ENCODE assay signal across 15 mouse cellular contexts in genomic region chr7:24853695-24854094, GRCm38 (mm10). TPM values are rescaled to one million over a fixed set of nuclear protein-coding genes. Genes with fewer than 3 reads are reported as not detected.
A peak's percentile ranks its signal among the peaks of the same experiment; 100 is the strongest.
DNase-seq lines count a peak whose midpoint lies in the region; ATAC-seq and TF ChIP-seq lines count a peak whose summit lies in the region.
"Had no signal": no experiment of that assay in that cellular context is flagged by ENCODE, and none has a peak within 500 bp of the region (broad histone marks: within the 10 kb centered on the region; RNA-seq: fewer than 3 reads in every experiment).

No protein-coding gene starts in this region.

- no peak overlapping the region for H3K9ac ChIP-seq in hindbrain, embryonic 12.5 days
- H3K9ac ChIP-seq in hindbrain, embryonic 14.5 days = no peak overlapping the region
- peak overlapping the region; percentile 24 for H3K9ac ChIP-seq in limb, embryonic 12.5 days (replicated peaks)

- no peak for TF ChIP-seq CTCF in E14TG2a.4 (conservative IDR thresholded peaks at IDR 0.05; ENCODE audit: low read length)

- 45% methylated on average over 7 of the region's 7 CpGs for WGBS in hindbrain, embryonic 12.5 days
- 45% methylated on average over 7 of the region's 7 CpGs for WGBS in hindbrain, embryonic 14.5 days
- WGBS in limb, embryonic 12.5 days = 33% methylated on average over 7 of the region's 7 CpGs

- no peaks in the 10 kb centered on the region for H3K4me1 ChIP-seq in hindbrain, embryonic 12.5 days
- no peaks in the 10 kb centered on the region for H3K4me1 ChIP-seq in hindbrain, embryonic 14.5 days (replicated peaks; ENCODE audit: control insufficient read depth, insufficient read depth, low read length)
- H3K4me1 ChIP-seq in E14TG2a.4 (replicated peaks; ENCODE audit: low read depth, low read length) = peaks cover 87% of the 10 kb centered on the region
- H3K4me1 ChIP-seq in limb, embryonic 12.5 days (replicated peaks) = no peaks in the 10 kb centered on the region; the same call in 1 of the 2 replicates

- no peak for ATAC-seq in hindbrain, embryonic 12.5 days (ENCODE audit: low FRiP score)
- ATAC-seq in hindbrain, embryonic 14.5 days (ENCODE audit: low FRiP score) = no peak
- no peak for ATAC-seq in limb, embryonic 12.5 days (ENCODE audit: insufficient number of reproducible peaks, insufficient read depth, low FRiP score, low TSS enrichment, low read depth)

- no peak overlapping the region for H3K27ac ChIP-seq in hindbrain, embryonic 12.5 days
- no peak overlapping the region for H3K27ac ChIP-seq in hindbrain, embryonic 14.5 days
- peak overlapping the region; percentile 56; the same call in 1 of the 2 replicates for H3K27ac ChIP-seq in limb, embryonic 12.5 days
- H3K27ac ChIP-seq: gastrocnemius, adult 2 months had no signal

- DNase-seq in hindbrain, embryonic 14.5 days (ENCODE audit: low spot score) = no peak
- peak; percentile 58 for DNase-seq in MEL-GATA-1-ER (ENCODE audit: extremely low read depth, low read depth)
- no peak for DNase-seq in cerebellum, postnatal 25 days
- no peak for DNase-seq in lung, postnatal 4 days
- no peak for DNase-seq in spleen, adult 12 weeks (ENCODE audit: low spot score)
- DNase-seq: cerebellum, postnatal 14 days; gastrocnemius, adult 2 months; heart, postnatal 14 days; kidney, adult 8-10 months; left cerebral cortex, postnatal 4 days had no signal

- 0 out of 2 replicates have a peak overlapping the region, but pooled peaks have one; percentile 8 for H3K4me2 ChIP-seq in hindbrain, embryonic 12.5 days (replicated peaks)
- no peak overlapping the region for H3K4me2 ChIP-seq in hindbrain, embryonic 14.5 days (replicated peaks)
- peak overlapping the region; percentile 24; the same call in 1 of the 2 replicates for H3K4me2 ChIP-seq in limb, embryonic 12.5 days

- no peaks in the 10 kb centered on the region for H3K9me3 ChIP-seq in hindbrain, embryonic 12.5 days (replicated peaks)
- no peaks in the 10 kb centered on the region for H3K9me3 ChIP-seq in hindbrain, embryonic 14.5 days (ENCODE audit: control insufficient read depth, low read length)
- H3K9me3 ChIP-seq in E14TG2a.4 (ENCODE audit: low read length) = no peaks in the 10 kb centered on the region
- no peaks in the 10 kb centered on the region for H3K9me3 ChIP-seq in limb, embryonic 12.5 days

- H3K36me3 ChIP-seq in hindbrain, embryonic 12.5 days = no peaks in the 10 kb centered on the region
- H3K36me3 ChIP-seq in hindbrain, embryonic 14.5 days (replicated peaks; ENCODE audit: control insufficient read depth, insufficient read depth) = no peaks in the 10 kb centered on the region
- H3K36me3 ChIP-seq in E14TG2a.4 (ENCODE audit: insufficient read depth, low read length) = no peaks in the 10 kb centered on the region
- no peaks in the 10 kb centered on the region for H3K36me3 ChIP-seq in limb, embryonic 12.5 days

- H3K4me3 ChIP-seq in hindbrain, embryonic 12.5 days = no peak overlapping the region
- no peak overlapping the region for H3K4me3 ChIP-seq in hindbrain, embryonic 14.5 days (replicated peaks; ENCODE audit: low read length)
- peak overlapping the region; percentile 71 for H3K4me3 ChIP-seq in E14TG2a.4 (replicated peaks; ENCODE audit: low read length)
- H3K4me3 ChIP-seq in limb, embryonic 12.5 days (replicated peaks) = no peak overlapping the region
- H3K4me3 ChIP-seq: gastrocnemius, adult 2 months had no signal

- no peaks in the 10 kb centered on the region for H3K27me3 ChIP-seq in hindbrain, embryonic 12.5 days
- no peaks in the 10 kb centered on the region for H3K27me3 ChIP-seq in hindbrain, embryonic 14.5 days (ENCODE audit: control insufficient read depth, insufficient read depth, low read length)
- no peaks in the 10 kb centered on the region for H3K27me3 ChIP-seq in E14TG2a.4 (ENCODE audit: insufficient read depth, low read length)
- H3K27me3 ChIP-seq in limb, embryonic 12.5 days = no peaks in the 10 kb centered on the region

RNA-seq across cellular contexts. Expression of gene Gm9844, which starts 8.3 kb away (rescaled TPM):
- 28.6 and 37.8 TPM in 2 replicates for polyA plus RNA-seq in hindbrain, embryonic 12.5 days (2016; fragmentation: Nextera tagmentation; extraction: Ambion mirVana)
- polyA plus RNA-seq in hindbrain, embryonic 14.5 days (2014; fragmentation: Nextera tagmentation; extraction: Ambion mirVana) = 36.2 and 37.5 TPM in 2 replicates
- 14.2 and 22.2 TPM in 2 replicates for polyA plus RNA-seq in limb, embryonic 12.5 days (2016; fragmentation: Nextera tagmentation; extraction: Ambion mirVana)

RNA-seq across cellular contexts. Expression of gene Lypd4, which starts 16.0 kb away (rescaled TPM):
- not detected in 2 replicates for polyA plus RNA-seq in hindbrain, embryonic 12.5 days (2016; fragmentation: Nextera tagmentation; extraction: Ambion mirVana)
- 0.27 TPM in 1 of 2 replicates, not detected in the other for polyA plus RNA-seq in hindbrain, embryonic 14.5 days (2014; fragmentation: Nextera tagmentation; extraction: Ambion mirVana)
- polyA plus RNA-seq in limb, embryonic 12.5 days (2016; fragmentation: Nextera tagmentation; extraction: Ambion mirVana) = not detected in 2 replicates
- polyA plus RNA-seq: brain, embryonic 14.5 days; stomach, embryonic 14.5 days had no signal

RNA-seq across cellular contexts. Expression of gene Dmrtc2, which starts 16.2 kb away (rescaled TPM):
- polyA plus RNA-seq in hindbrain, embryonic 12.5 days (2016; fragmentation: Nextera tagmentation; extraction: Ambion mirVana) = 0.27 TPM in 1 of 2 replicates, not detected in the other
- 0.16 and 0.17 TPM in 2 replicates for polyA plus RNA-seq in hindbrain, embryonic 14.5 days (2014; fragmentation: Nextera tagmentation; extraction: Ambion mirVana)
- polyA plus RNA-seq in limb, embryonic 12.5 days (2016; fragmentation: Nextera tagmentation; extraction: Ambion mirVana) = not detected in 2 replicates
- polyA plus RNA-seq: stomach, embryonic 14.5 days had no signal

RNA-seq across cellular contexts. Expression of gene Rps19, which starts 30.5 kb away (rescaled TPM):
- 1,212 and 1,459 TPM in 2 replicates for polyA plus RNA-seq in hindbrain, embryonic 12.5 days (2016; fragmentation: Nextera tagmentation; extraction: Ambion mirVana)
- 1,197 and 1,586 TPM in 2 replicates for polyA plus RNA-seq in hindbrain, embryonic 14.5 days (2014; fragmentation: Nextera tagmentation; extraction: Ambion mirVana)
- polyA plus RNA-seq in limb, embryonic 12.5 days (2016; fragmentation: Nextera tagmentation; extraction: Ambion mirVana) = 2,324 and 2,343 TPM in 2 replicates

RNA-seq across cellular contexts. Expression of gene Cd79a, which starts 43.5 kb away (rescaled TPM):
- polyA plus RNA-seq in hindbrain, embryonic 12.5 days (2016; fragmentation: Nextera tagmentation; extraction: Ambion mirVana) = 0.23 and 0.36 TPM in 2 replicates
- polyA plus RNA-seq in hindbrain, embryonic 14.5 days (2014; fragmentation: Nextera tagmentation; extraction: Ambion mirVana) = 0.13 and 0.33 TPM in 2 replicates
- polyA plus RNA-seq in limb, embryonic 12.5 days (2016; fragmentation: Nextera tagmentation; extraction: Ambion mirVana) = 0.51 and 0.86 TPM in 2 replicates
